Mouse (Mus musculus) cortical plate, adult 2 months (tissue): ENCODE measurements around the gene Nr1i3.

Experiments
- CTCF ChIP-seq: fragments of 200-500 bp; IDR thresholded peaks from 2 replicates; pipeline ENCODE4 v1.5.1; 2011; ENCODE audit warnings: mild to moderate bottlenecking, control low read depth, low read length; ENCODE audit not compliant: insufficient read depth; ENCODE audit errors: extremely low read depth
- POLR2A ChIP-seq: fragments of 200-500 bp; IDR thresholded peaks from 2 replicates; pipeline ENCODE4 v1.6.1; 2011; ENCODE audit warnings: mild to moderate bottlenecking, low read length, control low read depth; ENCODE audit not compliant: insufficient read depth; ENCODE audit errors: extremely low read depth

DNA sequence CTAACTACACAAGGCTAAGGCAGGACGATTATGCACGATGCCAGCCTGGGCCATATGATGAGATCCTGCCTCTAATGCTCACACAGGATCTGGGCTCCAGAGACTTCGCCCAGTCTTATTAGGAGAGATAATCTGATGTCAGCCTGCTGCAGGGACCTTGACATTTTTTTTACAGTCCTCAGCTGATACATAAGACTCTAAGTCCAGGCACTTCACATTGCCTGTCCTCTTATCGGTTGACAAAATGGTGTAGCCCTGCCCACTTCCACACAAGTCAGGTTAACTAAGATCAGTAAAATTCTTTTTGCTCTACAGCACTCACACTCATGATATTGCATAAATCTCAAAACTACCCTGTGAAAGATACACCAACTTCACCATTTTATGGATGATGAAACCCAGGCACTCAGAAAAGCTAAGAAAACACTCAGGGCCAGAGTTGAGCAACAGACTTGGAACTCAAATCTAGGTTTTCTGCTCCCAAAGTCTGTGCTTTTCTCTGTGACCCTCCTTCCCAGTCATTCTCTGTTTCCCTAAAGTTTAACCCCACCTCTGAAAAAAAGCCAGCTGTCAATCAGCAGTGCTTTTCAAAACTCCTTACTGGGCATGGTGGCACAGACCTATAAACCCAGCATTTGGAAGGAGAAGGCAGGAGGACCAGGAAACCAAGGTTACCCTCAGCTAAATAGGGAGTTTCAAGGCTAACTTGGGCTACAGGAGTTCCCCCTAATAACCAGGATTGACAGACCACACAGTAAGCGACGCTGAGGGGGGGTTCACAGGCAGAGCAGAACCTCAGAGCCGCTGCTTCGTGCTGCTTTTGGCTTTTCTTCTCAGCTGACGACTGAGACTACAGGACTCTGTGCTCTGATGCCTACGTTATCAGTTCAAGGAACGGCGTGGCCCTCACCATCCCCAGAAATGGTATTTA, 19.3 kb downstream of the Nr1i3 start:
- no peak for TF ChIP-seq POLR2A
- no peak for TF ChIP-seq CTCF
